21 mouse cellular contexts compared by ENCODE assay signal in the genomic region with DNA sequence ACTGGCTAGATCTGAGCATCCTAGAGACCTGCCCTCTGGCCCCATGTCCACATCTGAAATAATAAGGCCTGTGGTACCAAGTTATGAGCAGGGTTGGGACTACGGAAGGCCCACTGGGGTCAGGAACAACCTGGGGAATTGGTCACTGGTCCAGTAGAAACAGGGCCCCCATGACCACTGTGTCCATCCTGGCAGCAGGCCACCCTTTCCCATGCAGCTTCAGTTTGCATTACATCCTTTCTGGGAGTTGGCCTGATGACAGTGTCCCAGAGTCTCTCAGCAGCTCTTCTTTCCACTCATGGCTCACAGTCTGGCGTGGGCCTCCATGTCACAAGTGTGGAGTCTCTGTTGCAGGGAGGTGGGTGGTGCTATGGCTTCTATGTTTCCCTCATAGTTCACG. TPM values are rescaled to one million over a fixed set of nuclear protein-coding genes. Genes with fewer than 3 reads are reported as not detected.
"Had no signal": no experiment of that assay in that cellular context is flagged by ENCODE, and none has a peak within 500 bp of the region (broad histone marks: within the 10 kb centered on the region; RNA-seq: fewer than 3 reads in every experiment).

No protein-coding gene starts in this region.

- H3K9ac ChIP-seq: liver, embryonic 14.5 days; lung, embryonic 14.5 days; midbrain, embryonic 13.5 days; midbrain, embryonic 15.5 days; neural tube, embryonic 13.5 days; neural tube, embryonic 15.5 days had no signal

- H3K4me3 ChIP-seq: midbrain, embryonic 10.5 days; midbrain, embryonic 13.5 days; midbrain, embryonic 15.5 days; myocyte; neural tube, embryonic 13.5 days; neural tube, embryonic 15.5 days had no signal

- H3K9me3 ChIP-seq: midbrain, embryonic 10.5 days; midbrain, embryonic 13.5 days; midbrain, embryonic 15.5 days; neural tube, embryonic 13.5 days; neural tube, embryonic 15.5 days had no signal

- DNase-seq: lung, adult 18-20 months; lung, embryonic 14.5 days; lung, postnatal 10 days; lung, postnatal 4 days; retina, postnatal 1 day; right cerebral cortex, adult 18-20 months; right cerebral cortex, postnatal 25 days; right cerebral cortex, postnatal 4 days; spleen, adult 18-20 months; thymus, adult 18-20 months; thymus, postnatal 14 days; thymus, postnatal 36 days had no signal

- H3K4me1 ChIP-seq: neural tube, embryonic 15.5 days had no signal

- H3K27ac ChIP-seq: liver, embryonic 14.5 days; midbrain, embryonic 10.5 days; midbrain, embryonic 13.5 days; midbrain, embryonic 15.5 days; neural tube, embryonic 13.5 days; neural tube, embryonic 15.5 days had no signal

- H3K4me2 ChIP-seq: lung, embryonic 14.5 days; midbrain, embryonic 13.5 days; midbrain, embryonic 15.5 days; neural tube, embryonic 13.5 days; neural tube, embryonic 15.5 days had no signal

- H3K36me3 ChIP-seq: midbrain, embryonic 10.5 days; midbrain, embryonic 13.5 days; midbrain, embryonic 15.5 days; neural tube, embryonic 13.5 days; neural tube, embryonic 15.5 days had no signal

- H3K27me3 ChIP-seq: midbrain, embryonic 13.5 days; midbrain, embryonic 15.5 days; neural tube, embryonic 13.5 days; neural tube, embryonic 15.5 days had no signal

RNA-seq across cellular contexts. Expression of gene Itgb2l, which starts 1.6 kb away (rescaled TPM):
- total RNA-seq: megakaryocyte-erythroid progenitor cell, adult 5-6 weeks had no signal
- polyA plus RNA-seq: midbrain, embryonic 10.5 days; midbrain, embryonic 13.5 days; midbrain, embryonic 15.5 days; neural tube, embryonic 11.5 days; neural tube, embryonic 13.5 days had no signal

RNA-seq across cellular contexts. Expression of gene Pcp4, which starts 25.6 kb away (rescaled TPM):
- total RNA-seq: megakaryocyte-erythroid progenitor cell, adult 5-6 weeks had no signal
- polyA plus RNA-seq: myocyte had no signal
